Mouse (Mus musculus): Measurements from ENCODE around the gene Plch2. TPM values are rescaled to one million over a fixed set of nuclear protein-coding genes. Genes with fewer than 3 reads are reported as not detected.
A peak's percentile ranks its signal among the peaks of the same experiment; 100 is the strongest.

Gene Plch2
- polyA plus RNA-seq, 1 experiment from 2014 or later: 15.4 TPM

DNA sequence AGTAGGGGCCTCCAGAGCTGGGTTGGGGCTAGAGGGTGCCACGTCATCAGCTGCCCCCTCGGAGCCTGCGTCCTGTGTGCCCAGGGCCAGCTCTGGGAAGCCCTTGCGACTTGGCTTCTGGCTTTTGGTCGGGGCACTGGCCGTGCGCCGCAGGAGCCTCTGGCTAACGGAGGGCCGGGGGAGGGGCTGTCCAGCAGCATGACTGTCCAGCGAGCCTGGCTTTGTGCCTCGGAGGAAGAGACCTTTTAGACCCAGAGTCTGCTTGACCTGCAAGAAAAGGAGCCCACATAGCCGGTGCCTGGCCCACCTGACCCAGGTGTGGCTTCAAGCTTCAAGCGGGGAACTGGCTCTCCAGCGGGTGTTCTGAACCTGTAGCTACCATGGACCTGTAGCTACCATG lies 69.8 kb downstream of the Plch2 start:
- Histone ChIP-seq H3K4me3 (ENCODE audit: low read depth, low read length) (no peak overlapping the region), H3K9ac (ENCODE audit: low read length) (peak overlapping the region; percentile 31; the same call in 1 of the 2 replicates)
- 84% methylated on average over 15 of the region's 15 CpGs for whole genome bisulfite sequencing

DNA sequence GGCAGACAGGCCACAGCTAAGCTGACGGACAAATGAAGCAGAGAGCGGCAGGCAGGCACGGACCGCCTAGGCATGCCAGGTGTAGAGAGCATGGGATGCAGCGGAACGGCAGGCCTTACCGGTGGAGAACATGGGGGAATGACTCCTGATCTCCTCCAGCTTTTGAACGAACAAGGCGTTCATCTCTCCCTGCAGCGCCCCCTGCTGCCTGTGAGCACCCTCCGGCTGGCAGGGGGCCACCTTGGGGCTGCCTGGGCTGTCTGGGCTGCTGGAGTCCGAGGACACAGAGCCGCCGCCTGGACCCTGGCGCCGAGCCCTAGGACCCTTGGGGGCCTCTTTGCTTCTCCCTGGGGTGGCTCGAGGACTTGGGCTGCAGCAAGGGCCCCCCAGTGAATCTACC lies 70.5 kb downstream of the Plch2 start:
- Histone ChIP-seq H3K27ac (replicated peaks) (no peak overlapping the region), H3K9me3 (ENCODE audit: control insufficient read depth, low read length) (no peaks in the 10 kb centered on the region), H3K36me3 (ENCODE audit: control insufficient read depth, insufficient read depth, low read length) (peaks cover 2% of the 10 kb centered on the region; the same call in 1 of the 2 replicates), H3K4me3 (ENCODE audit: low read depth, low read length) (peak overlapping the region; percentile 21; the same call in 1 of the 2 replicates), H3K27me3 (ENCODE audit: control insufficient read depth, insufficient read depth, low read length) (no peaks in the 10 kb centered on the region), H3K4me1 (replicated peaks; ENCODE audit: control insufficient read depth, insufficient read depth) (no peaks in the 10 kb centered on the region), H3K9ac (ENCODE audit: low read length) (peak overlapping the region; percentile 41; the same call in 1 of the 2 replicates), H3K4me2 (replicated peaks; ENCODE audit: low read depth) (peak overlapping the region; percentile 23; the same call in 1 of the 2 replicates)
- WGBS: 19% methylated on average over 17 of the region's 17 CpGs
- TF ChIP-seq EP300 (optimal IDR thresholded peaks at IDR 0.05): no peak
- peak; percentile 83 for TF ChIP-seq CTCF (IDR thresholded peaks at IDR 0.05; ENCODE audit: low read depth)
- peak; percentile 5; the same call in 1 of the 2 replicates for ATAC-seq (ENCODE audit: low FRiP score, low TSS enrichment)
- DNase-seq (ENCODE audit: low spot score): peak; percentile 81

More for the DNA sequence above, 69.8 kb downstream of the Plch2 start:
- H3K27ac ChIP-seq (replicated peaks): no peak overlapping the region
- ATAC-seq (ENCODE audit: low FRiP score, low TSS enrichment) (no peak), DNase-seq (ENCODE audit: low spot score) (no peak)
- TF ChIP-seq CTCF (IDR thresholded peaks at IDR 0.05; ENCODE audit: low read depth): no peak
- no peak for TF ChIP-seq EP300 (optimal IDR thresholded peaks at IDR 0.05)
- H3K4me2 ChIP-seq (replicated peaks; ENCODE audit: low read depth): no peak overlapping the region
- no peaks in the 10 kb centered on the region for H3K4me1 ChIP-seq (replicated peaks; ENCODE audit: control insufficient read depth, insufficient read depth)
- H3K36me3 ChIP-seq (ENCODE audit: control insufficient read depth, insufficient read depth, low read length): no peaks in the 10 kb centered on the region; the same call in 1 of the 2 replicates
- H3K9me3 ChIP-seq (ENCODE audit: control insufficient read depth, low read length): no peaks in the 10 kb centered on the region
- H3K27me3 ChIP-seq (ENCODE audit: control insufficient read depth, insufficient read depth, low read length): no peaks in the 10 kb centered on the region

DNA sequence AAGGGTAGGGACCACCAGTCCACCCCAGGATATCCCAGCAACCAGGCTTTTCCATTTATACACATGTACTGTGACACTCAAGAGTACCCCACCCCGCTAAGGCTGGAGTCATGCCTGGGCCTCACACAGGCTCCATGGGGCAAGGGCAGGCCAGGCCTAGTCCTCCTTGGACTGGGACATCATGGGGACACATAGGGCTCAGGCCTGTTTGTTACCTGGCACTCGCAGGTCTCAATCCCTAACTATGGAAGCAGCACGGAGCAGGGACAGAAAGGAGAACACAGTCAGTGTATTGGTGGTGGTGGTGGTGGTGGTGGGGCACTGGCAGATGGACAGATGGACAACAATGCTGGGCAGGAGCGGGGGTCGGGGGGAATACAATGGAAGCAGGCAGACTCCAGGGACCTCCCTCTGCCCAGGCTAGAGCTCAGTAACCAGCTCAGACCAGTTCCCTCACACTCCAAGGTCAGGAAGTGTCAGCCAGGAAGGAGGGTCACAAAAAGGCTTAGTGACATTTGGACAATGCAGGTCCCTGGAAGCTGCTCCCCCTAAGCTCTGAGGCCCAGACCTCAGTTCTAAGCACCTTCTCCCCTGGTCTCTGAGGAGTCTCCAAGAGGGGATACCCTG lies 71.3 kb downstream of the Plch2 start:
- no peak overlapping the region for H3K9ac ChIP-seq (ENCODE audit: low read length)
- no peak for TF ChIP-seq CTCF (IDR thresholded peaks at IDR 0.05; ENCODE audit: low read depth)
- TF ChIP-seq EP300 (optimal IDR thresholded peaks at IDR 0.05): no peak
- peaks cover 5% of the 10 kb centered on the region; the same call in 1 of the 2 replicates for H3K36me3 ChIP-seq (ENCODE audit: control insufficient read depth, insufficient read depth, low read length)
- no peak overlapping the region for H3K27ac ChIP-seq (replicated peaks)
- 93% methylated on average over 3 of the region's 5 CpGs for WGBS
- H3K4me3 ChIP-seq (ENCODE audit: low read depth, low read length): no peak overlapping the region
- ATAC-seq (ENCODE audit: low FRiP score, low TSS enrichment) (no peak), DNase-seq (ENCODE audit: low spot score) (no peak)
- H3K4me1 ChIP-seq (replicated peaks; ENCODE audit: control insufficient read depth, insufficient read depth): no peaks in the 10 kb centered on the region
- H3K27me3 ChIP-seq (ENCODE audit: control insufficient read depth, insufficient read depth, low read length): no peaks in the 10 kb centered on the region
- H3K9me3 ChIP-seq (ENCODE audit: control insufficient read depth, low read length): no peaks in the 10 kb centered on the region
- peak overlapping the region; percentile 23; the same call in 1 of the 2 replicates for H3K4me2 ChIP-seq (replicated peaks; ENCODE audit: low read depth)

DNA sequence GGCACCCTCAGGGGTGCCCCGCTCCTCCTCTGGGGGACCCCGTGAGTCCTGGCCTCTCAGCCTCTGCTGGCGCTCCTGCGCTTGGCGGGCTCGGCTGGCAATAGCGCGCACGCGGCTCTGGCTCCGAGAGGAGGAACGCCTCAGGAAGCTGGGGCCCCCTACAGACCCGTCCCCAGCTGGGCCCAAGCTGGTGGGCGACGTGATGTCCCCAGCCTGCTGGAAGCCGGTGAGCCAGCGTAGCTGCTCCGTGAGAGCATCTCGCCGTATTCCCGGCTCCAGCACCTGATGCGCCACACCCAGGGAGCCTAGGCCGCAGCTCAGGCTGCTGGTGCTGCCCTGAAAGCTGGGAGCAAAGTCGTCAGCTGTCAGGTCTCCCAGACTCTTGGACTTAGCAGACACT lies 72.8 kb downstream of the Plch2 start:
- no peaks in the 10 kb centered on the region for H3K4me1 ChIP-seq (replicated peaks; ENCODE audit: control insufficient read depth, insufficient read depth)
- H3K36me3 ChIP-seq (ENCODE audit: control insufficient read depth, insufficient read depth, low read length): peaks cover 15% of the 10 kb centered on the region
- no peaks in the 10 kb centered on the region for H3K9me3 ChIP-seq (ENCODE audit: control insufficient read depth, low read length)
- no peak overlapping the region for H3K27ac ChIP-seq (replicated peaks)
- WGBS: 39% methylated on average over 24 of the region's 24 CpGs
- DNase-seq (ENCODE audit: low spot score) (peak; percentile 22), ATAC-seq (ENCODE audit: low FRiP score, low TSS enrichment) (no peak)
- no peak overlapping the region for H3K4me3 ChIP-seq (ENCODE audit: low read depth, low read length)
- H3K9ac ChIP-seq (ENCODE audit: low read length): no peak overlapping the region; the same call in 1 of the 2 replicates
- no peak for TF ChIP-seq EP300 (optimal IDR thresholded peaks at IDR 0.05)
- TF ChIP-seq CTCF (IDR thresholded peaks at IDR 0.05; ENCODE audit: low read depth): no peak
- no peaks in the 10 kb centered on the region for H3K27me3 ChIP-seq (ENCODE audit: control insufficient read depth, insufficient read depth, low read length)
- H3K4me2 ChIP-seq (replicated peaks; ENCODE audit: low read depth): no peak overlapping the region

DNA sequence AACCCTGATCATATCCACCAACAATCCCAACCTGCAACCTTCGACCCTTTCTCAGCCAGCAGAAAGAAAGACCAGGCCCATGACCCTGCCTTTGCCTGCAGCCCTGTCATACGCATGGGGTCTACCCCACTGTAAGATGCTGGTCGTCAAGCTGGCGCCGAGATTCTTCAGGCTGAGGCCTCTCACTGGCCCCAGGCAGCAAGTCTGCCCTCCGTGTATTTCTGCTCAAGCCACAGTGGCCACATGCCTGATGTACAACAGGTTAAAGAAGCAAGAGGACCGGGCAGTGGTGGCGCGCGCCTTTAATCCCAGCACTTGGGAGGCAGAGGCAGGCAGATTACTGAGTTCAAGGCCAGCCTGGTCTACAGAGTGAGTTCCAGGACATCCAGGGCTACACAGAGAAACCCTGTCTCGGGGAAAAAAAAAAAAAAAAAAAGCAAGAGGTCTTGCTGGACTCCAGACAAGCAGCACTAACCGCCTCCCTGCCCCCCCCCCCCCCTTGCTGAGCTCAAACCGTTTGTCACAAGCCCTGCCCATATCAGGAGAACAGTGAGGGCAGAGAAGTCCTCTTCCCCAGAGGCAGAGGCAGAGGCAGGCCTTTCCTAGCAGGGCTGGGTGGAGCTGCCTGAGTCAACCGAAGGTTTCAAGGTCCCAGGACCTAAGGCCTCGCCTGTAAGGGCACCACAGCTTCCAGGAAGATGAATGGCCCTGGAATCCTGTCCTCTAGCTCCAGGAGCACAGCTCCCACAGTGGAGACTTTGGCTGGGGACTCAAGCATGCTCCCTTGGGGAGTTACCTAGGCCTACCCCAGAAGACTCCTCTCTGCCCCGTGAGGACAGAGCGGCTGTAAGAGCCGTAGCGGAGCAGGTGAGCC lies 74.1 kb downstream of the Plch2 start:
- Histone ChIP-seq H3K4me2 (replicated peaks; ENCODE audit: low read depth) (no peak overlapping the region), H3K9me3 (ENCODE audit: control insufficient read depth, low read length) (no peaks in the 10 kb centered on the region), H3K36me3 (ENCODE audit: control insufficient read depth, insufficient read depth, low read length) (peaks cover 27% of the 10 kb centered on the region), H3K4me1 (replicated peaks; ENCODE audit: control insufficient read depth, insufficient read depth) (no peaks in the 10 kb centered on the region), H3K9ac (ENCODE audit: low read length) (no peak overlapping the region), H3K27ac (replicated peaks) (0 out of 2 replicates have a peak overlapping the region, but pooled peaks have one; percentile 35), H3K27me3 (ENCODE audit: control insufficient read depth, insufficient read depth, low read length) (no peaks in the 10 kb centered on the region), H3K4me3 (ENCODE audit: low read depth, low read length) (no peak overlapping the region)
- WGBS: 68% methylated on average over 18 of the region's 19 CpGs
- peak; percentile 17 for ATAC-seq (ENCODE audit: low FRiP score, low TSS enrichment)
- TF ChIP-seq CTCF (IDR thresholded peaks at IDR 0.05; ENCODE audit: low read depth) (no peak), EP300 (optimal IDR thresholded peaks at IDR 0.05) (no peak)
- DNase-seq (ENCODE audit: low spot score): peak; percentile 44

All from stomach, postnatal 0 days (tissue).